Mouse (Mus musculus) neural tube, embryonic 15.5 days (tissue): ENCODE data around the gene Cbr2. TPM values are rescaled to one million over a fixed set of nuclear protein-coding genes. Genes with fewer than 3 reads are reported as not detected.
A peak's percentile ranks its signal among the peaks of the same experiment; 100 is the strongest.

Experiments
- ATAC-seq: fragments of 200-750 bp; cut with Nextera tagmentation; 2 replicates; pipeline ENCODE4 v1.8.0; 2017; ENCODE audit warnings: mild to moderate bottlenecking, moderate TSS enrichment, moderate library complexity; ENCODE audit not compliant: low FRiP score
- H3K27ac ChIP-seq: fragments of 300-500 bp; sonication (generic); replicated peaks from 2 replicates; pipeline ENCODE4 v1.5.1; 2015; ENCODE audit warnings: mild to moderate bottlenecking, inconsistent platforms
- H3K27me3 ChIP-seq: fragments of 300-500 bp; sonication (generic); replicated peaks from 2 replicates; pipeline ENCODE4 v1.6.1; 2015; ENCODE audit warnings: inconsistent platforms
- H3K36me3 ChIP-seq: fragments of 300-500 bp; sonication (generic); 2 replicates; pipeline ENCODE4 v1.6.1; 2015; ENCODE audit warnings: inconsistent platforms
- H3K4me1 ChIP-seq: fragments of 300-500 bp; sonication (generic); 2 replicates; pipeline ENCODE4 v1.6.1; 2015; ENCODE audit warnings: inconsistent platforms
- H3K4me2 ChIP-seq: fragments of 300-500 bp; sonication (generic); 2 replicates; pipeline ENCODE4 v1.6.1; 2015; ENCODE audit warnings: inconsistent platforms, mild to moderate bottlenecking, moderate library complexity
- H3K4me3 ChIP-seq: fragments of 300-500 bp; sonication (generic); replicated peaks from 2 replicates; pipeline ENCODE4 v1.5.1; 2015; ENCODE audit warnings: mild to moderate bottlenecking, inconsistent platforms
- H3K9ac ChIP-seq: fragments of 300-500 bp; sonication (generic); replicated peaks from 2 replicates; pipeline ENCODE4 v1.6.1; 2015; ENCODE audit warnings: mild to moderate bottlenecking, inconsistent platforms
- H3K9me3 ChIP-seq: fragments of 300-500 bp; sonication (generic); replicated peaks from 2 replicates; pipeline ENCODE4 v1.6.1; 2016; ENCODE audit warnings: inconsistent platforms
- WGBS: fragments of 180-500 bp; shearing (Covaris S2); methylation state at CpG from one replicate; pipeline ENCODE4 v1.1.7; 2015; ENCODE audit warnings: mixed read lengths; 5-methylcytosine and 5-hydroxymethylcytosine counted together
- polyA plus RNA-seq: library from polyadenylated mRNA; unstranded; fragments of >200 nt; fragmentation: Nextera tagmentation; extraction: Ambion mirVana; gene quantifications from 2 replicates; pipeline ENCODE4 v1.2.1, GENCODE M21; 2015

Cbr2 gene
- polyA plus RNA-seq, 1 experiment from 2014 or later: 0.87 TPM

- Histone ChIP-seq H3K4me2 (no peak overlapping the region), H3K4me1 (peaks cover 16% of the 10 kb centered on the region), H3K4me3 (no peak overlapping the region), H3K36me3 (peaks cover 33% of the 10 kb centered on the region), H3K27me3 (no peaks in the 10 kb centered on the region), H3K9ac (no peak overlapping the region), H3K9me3 (no peaks in the 10 kb centered on the region), H3K27ac (no peak overlapping the region)
- no peak for ATAC-seq
- WGBS: 59% methylated on average over 5 of the region's 5 CpGs
These were observed 25.8 kb downstream of the Cbr2 start for GRCm38 (mm10) chr11:120706120-120706519.

- Histone ChIP-seq H3K27me3 (no peaks in the 10 kb centered on the region), H3K4me3 (no peak overlapping the region), H3K9me3 (no peaks in the 10 kb centered on the region), H3K9ac (no peak overlapping the region; the same call in 1 of the 2 replicates), H3K27ac (no peak overlapping the region), H3K4me2 (no peak overlapping the region), H3K4me1 (peaks cover 16% of the 10 kb centered on the region), H3K36me3 (peaks cover 22% of the 10 kb centered on the region)
- WGBS: 24% methylated on average over 8 of the region's 8 CpGs
- no peak for ATAC-seq
These were observed 27.2 kb downstream of the Cbr2 start for GRCm38 (mm10) chr11:120704486-120705325.

GRCm38 (mm10) chr11:120703696-120704454 is 28.0 kb downstream of the Cbr2 start:
- H3K9me3 ChIP-seq: no peaks in the 10 kb centered on the region
- H3K4me2 ChIP-seq: no peak overlapping the region
- WGBS: 29% methylated on average over 15 of the region's 15 CpGs
- no peak overlapping the region; the same call in 1 of the 2 replicates for H3K9ac ChIP-seq
- peaks cover 16% of the 10 kb centered on the region for H3K4me1 ChIP-seq
- H3K4me3 ChIP-seq: no peak overlapping the region
- no peaks in the 10 kb centered on the region for H3K27me3 ChIP-seq
- 0 out of 2 replicates have a peak overlapping the region, but pooled peaks have one; percentile 5 for H3K27ac ChIP-seq
- peaks cover 21% of the 10 kb centered on the region for H3K36me3 ChIP-seq
- ATAC-seq: no peak; the same call in 1 of the 2 replicates

GRCm38 (mm10) chr11:120697741-120698140 is 34.2 kb downstream of the Cbr2 start:
- H3K27ac ChIP-seq: no peak overlapping the region
- H3K4me2 ChIP-seq: no peak overlapping the region
- peaks cover 37% of the 10 kb centered on the region for H3K36me3 ChIP-seq
- 62% methylated on average over 10 of the region's 10 CpGs for WGBS
- H3K27me3 ChIP-seq: no peaks in the 10 kb centered on the region
- H3K4me3 ChIP-seq: no peak overlapping the region
- H3K9ac ChIP-seq: no peak overlapping the region; the same call in 1 of the 2 replicates
- H3K9me3 ChIP-seq: no peaks in the 10 kb centered on the region
- peaks cover 15% of the 10 kb centered on the region for H3K4me1 ChIP-seq
- no peak for ATAC-seq

- Histone ChIP-seq H3K4me1 (peaks cover 15% of the 10 kb centered on the region), H3K4me3 (no peak overlapping the region), H3K27me3 (no peaks in the 10 kb centered on the region), H3K9ac (no peak overlapping the region), H3K4me2 (no peak overlapping the region), H3K27ac (no peak overlapping the region), H3K36me3 (peaks cover 34% of the 10 kb centered on the region), H3K9me3 (no peaks in the 10 kb centered on the region)
- no peak for ATAC-seq
- 91% methylated on average over 6 of the region's 6 CpGs for WGBS
These were observed 35.3 kb downstream of the Cbr2 start for GRCm38 (mm10) chr11:120696568-120696967.

GRCm38 (mm10) chr11:120695641-120696040 is 36.3 kb downstream of the Cbr2 start:
- ATAC-seq: no peak
- no peak overlapping the region for H3K9ac ChIP-seq
- peaks cover 15% of the 10 kb centered on the region for H3K4me1 ChIP-seq
- H3K36me3 ChIP-seq: peaks cover 34% of the 10 kb centered on the region
- H3K27me3 ChIP-seq: no peaks in the 10 kb centered on the region
- H3K27ac ChIP-seq: peak overlapping the region; percentile 24
- no peaks in the 10 kb centered on the region for H3K9me3 ChIP-seq
- WGBS: 11% methylated on average over 12 of the region's 12 CpGs
- H3K4me2 ChIP-seq: no peak overlapping the region
- H3K4me3 ChIP-seq: no peak overlapping the region

GRCm38 (mm10) chr11:120695184-120695583 is 36.7 kb downstream of the Cbr2 start:
- no peaks in the 10 kb centered on the region for H3K27me3 ChIP-seq
- H3K9me3 ChIP-seq: no peaks in the 10 kb centered on the region
- peaks cover 15% of the 10 kb centered on the region for H3K4me1 ChIP-seq
- H3K4me3 ChIP-seq: no peak overlapping the region
- ATAC-seq: peak; percentile 78
- H3K9ac ChIP-seq: no peak overlapping the region
- peak overlapping the region; percentile 24; the same call in 1 of the 2 replicates for H3K27ac ChIP-seq
- H3K4me2 ChIP-seq: no peak overlapping the region
- whole genome bisulfite sequencing: 14% methylated on average over 4 of the region's 4 CpGs
- peaks cover 38% of the 10 kb centered on the region for H3K36me3 ChIP-seq

GRCm38 (mm10) chr11:120693461-120693860 is 38.5 kb downstream of the Cbr2 start:
- Histone ChIP-seq H3K27ac (no peak overlapping the region), H3K4me1 (peaks cover 15% of the 10 kb centered on the region), H3K27me3 (no peaks in the 10 kb centered on the region), H3K4me3 (no peak overlapping the region), H3K9ac (no peak overlapping the region), H3K4me2 (no peak overlapping the region), H3K9me3 (no peaks in the 10 kb centered on the region), H3K36me3 (peaks cover 50% of the 10 kb centered on the region)
- WGBS: 60% methylated on average over 3 of the region's 3 CpGs
- no peak for ATAC-seq

- Histone ChIP-seq H3K4me3 (no peak overlapping the region), H3K4me2 (no peak overlapping the region), H3K36me3 (peaks cover 58% of the 10 kb centered on the region), H3K9me3 (no peaks in the 10 kb centered on the region), H3K27me3 (no peaks in the 10 kb centered on the region), H3K4me1 (peaks cover 15% of the 10 kb centered on the region), H3K9ac (no peak overlapping the region), H3K27ac (no peak overlapping the region)
- no peak for ATAC-seq
- WGBS: 92% methylated on average over 4 of the region's 4 CpGs
These were observed 39.4 kb downstream of the Cbr2 start for GRCm38 (mm10) chr11:120692471-120693011.

- H3K27me3 ChIP-seq: no peaks in the 10 kb centered on the region
- no peak overlapping the region for H3K27ac ChIP-seq
- H3K36me3 ChIP-seq: peaks cover 63% of the 10 kb centered on the region
- no peak overlapping the region for H3K9ac ChIP-seq
- H3K9me3 ChIP-seq: no peaks in the 10 kb centered on the region
- H3K4me1 ChIP-seq: no peaks in the 10 kb centered on the region
- H3K4me2 ChIP-seq: no peak overlapping the region
- ATAC-seq: no peak
- no peak overlapping the region for H3K4me3 ChIP-seq
- WGBS: 87% methylated on average over 3 of the region's 3 CpGs
These were observed 42.5 kb downstream of the Cbr2 start for GRCm38 (mm10) chr11:120689365-120689764.

- H3K9ac ChIP-seq: no peak overlapping the region
- ATAC-seq: no peak
- H3K27ac ChIP-seq: peak overlapping the region; percentile 37; the same call in 1 of the 2 replicates
- H3K4me2 ChIP-seq: no peak overlapping the region
- no peak overlapping the region for H3K4me3 ChIP-seq
- 82% methylated on average over 20 of the region's 20 CpGs for WGBS
- no peaks in the 10 kb centered on the region for H3K4me1 ChIP-seq
- H3K9me3 ChIP-seq: no peaks in the 10 kb centered on the region
- peaks cover 66% of the 10 kb centered on the region for H3K36me3 ChIP-seq
- no peaks in the 10 kb centered on the region for H3K27me3 ChIP-seq
These were observed 45.2 kb downstream of the Cbr2 start for GRCm38 (mm10) chr11:120686650-120687272.
